Comparison of ENCODE assay signal across 8 mouse cellular contexts in the genomic region with DNA sequence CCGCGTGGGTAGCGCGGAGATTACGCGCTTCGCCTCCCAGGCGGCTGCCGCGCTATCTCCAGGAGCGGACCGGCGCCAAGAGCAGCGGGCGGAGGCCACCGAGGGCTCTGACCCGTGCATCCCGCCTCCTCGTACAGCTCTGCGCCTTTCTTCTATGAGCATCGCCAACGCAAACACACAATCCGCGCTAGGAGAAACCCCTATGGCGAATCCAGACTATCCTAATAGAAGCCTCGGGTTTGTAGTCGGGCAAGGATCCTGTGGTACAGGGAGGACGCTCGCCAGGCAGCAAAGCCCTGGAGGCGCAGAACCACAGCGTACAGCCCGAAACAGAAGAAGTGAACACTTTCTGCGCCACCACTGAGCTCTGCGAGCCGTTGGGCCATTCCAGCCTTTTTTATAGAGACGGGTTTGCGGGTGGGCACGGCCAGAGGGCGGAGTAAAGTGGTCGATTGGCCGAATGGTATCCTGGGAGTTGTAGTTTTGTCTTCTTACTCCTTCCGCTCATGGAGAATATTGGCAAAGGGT.
A peak's percentile ranks its signal among the peaks of the same experiment; 100 is the strongest.
DNase-seq lines count a peak whose midpoint lies in the region; ATAC-seq lines count a peak whose summit lies in the region.

No protein-coding gene starts in this region.

- peak overlapping the region; percentile 95 for H3K9ac ChIP-seq in hindbrain, embryonic 12.5 days
- peak overlapping the region; percentile 84 for H3K9ac ChIP-seq in lung, embryonic 16.5 days (ENCODE audit: low read length)

- H3K36me3 ChIP-seq in hindbrain, embryonic 12.5 days = no peaks in the 10 kb centered on the region
- no peaks in the 10 kb centered on the region for H3K36me3 ChIP-seq in lung, embryonic 16.5 days (ENCODE audit: control insufficient read depth, insufficient read depth, low read length)

- ATAC-seq in hindbrain, embryonic 12.5 days (ENCODE audit: low FRiP score) = peak; percentile 90
- ATAC-seq in lung, embryonic 16.5 days (ENCODE audit: low read depth) = peak; percentile 94

- DNase-seq in MN1 (ENCODE audit: low spot score) = peak; percentile 84
- peak; percentile 91 for DNase-seq in cerebellum, adult 9-10 months
- peak; percentile 83 to 88 for DNase-seq in frontal cortex, postnatal 10 days (ENCODE audit: low spot score in 2 of 2)
- peak; percentile 91 to 93 for DNase-seq in layer of hippocampus, postnatal 10 days (ENCODE audit: low spot score in 2 of 2)
- DNase-seq in ovary, postnatal 10 days (ENCODE audit: low spot score) = peak; percentile 69
- DNase-seq in thymus, postnatal 25 days = peak; percentile 31

- peak overlapping the region; percentile 81 for H3K4me3 ChIP-seq in hindbrain, embryonic 12.5 days
- H3K4me3 ChIP-seq in lung, embryonic 16.5 days (ENCODE audit: low read length) = peak overlapping the region; percentile 71

- whole genome bisulfite sequencing in hindbrain, embryonic 12.5 days = under 1% methylated on average over 42 of the region's 42 CpGs
- under 1% methylated on average over 42 of the region's 42 CpGs for WGBS in lung, embryonic 16.5 days

- H3K27ac ChIP-seq in hindbrain, embryonic 12.5 days = peak overlapping the region; percentile 85
- H3K27ac ChIP-seq in lung, embryonic 16.5 days (ENCODE audit: low read length) = peak overlapping the region; percentile 85

- 0 out of 2 replicates have a peak, but pooled peaks cover 2% of the 10 kb centered on the region for H3K27me3 ChIP-seq in hindbrain, embryonic 12.5 days
- 0 out of 2 replicates have a peak, but pooled peaks cover 3% of the 10 kb centered on the region for H3K27me3 ChIP-seq in lung, embryonic 16.5 days (ENCODE audit: control insufficient read depth, insufficient read depth, low read depth, low read length)

- H3K4me1 ChIP-seq in hindbrain, embryonic 12.5 days = peaks cover 41% of the 10 kb centered on the region
- peaks cover 5% of the 10 kb centered on the region for H3K4me1 ChIP-seq in lung, embryonic 16.5 days (replicated peaks; ENCODE audit: control insufficient read depth, insufficient read depth, low read length)

- no peaks in the 10 kb centered on the region for H3K9me3 ChIP-seq in hindbrain, embryonic 12.5 days (replicated peaks)
- H3K9me3 ChIP-seq in lung, embryonic 16.5 days (ENCODE audit: control insufficient read depth, low read length) = no peaks in the 10 kb centered on the region

- peak overlapping the region; percentile 87 for H3K4me2 ChIP-seq in hindbrain, embryonic 12.5 days (replicated peaks)
- peak overlapping the region; percentile 99 for H3K4me2 ChIP-seq in lung, embryonic 16.5 days (ENCODE audit: low read depth, low read length)

Comparison
In these comparisons a context has a peak if more than half of its experiments do, and no peak if none do; other contexts are left out.
1. Peak in every context shown above with its lines: DNase-seq, ATAC-seq, H3K4me3 ChIP-seq and H3K27ac ChIP-seq.
2. DNase-seq: peak in every context shown above with its lines; median percentile 92 in layer of hippocampus, postnatal 10 days; 91 in cerebellum, adult 9-10 months; 86 in frontal cortex, postnatal 10 days; 84 in MN1; 69 in ovary, postnatal 10 days; 31 in thymus, postnatal 25 days.